Mouse (Mus musculus) midbrain, embryonic 13.5 days (tissue): Measurements from ENCODE around the gene Obsl1. TPM values are rescaled to one million over a fixed set of nuclear protein-coding genes. Genes with fewer than 3 reads are reported as not detected.

Experiments used
- ATAC-seq: fragments of 200-750 bp; cut with Nextera tagmentation; 2 replicates; pipeline ENCODE4 v1.8.0; 2017; ENCODE audit warnings: mild to moderate bottlenecking, moderate TSS enrichment, moderate library complexity
- H3K27ac ChIP-seq: fragments of 300-500 bp; sonication (generic); 2 replicates; pipeline ENCODE4 v1.5.1; 2015; ENCODE audit warnings: inconsistent platforms, mild to moderate bottlenecking, moderate library complexity
- H3K27me3 ChIP-seq: fragments of 300-500 bp; sonication (generic); 2 replicates; pipeline ENCODE4 v1.6.1; 2015; ENCODE audit warnings: mild to moderate bottlenecking, inconsistent platforms
- H3K36me3 ChIP-seq: fragments of 300-500 bp; sonication (generic); 2 replicates; pipeline ENCODE4 v1.6.1; 2015; ENCODE audit warnings: mild to moderate bottlenecking, inconsistent platforms
- H3K4me1 ChIP-seq: fragments of 300-500 bp; sonication (generic); replicated peaks from 2 replicates; pipeline ENCODE4 v1.6.1; 2015; ENCODE audit warnings: inconsistent platforms
- H3K4me2 ChIP-seq: fragments of 300-500 bp; sonication (generic); replicated peaks from 2 replicates; pipeline ENCODE4 v1.6.1; 2015; ENCODE audit warnings: moderate library complexity, mild to moderate bottlenecking, inconsistent platforms
- H3K4me3 ChIP-seq: fragments of 300-500 bp; sonication (generic); replicated peaks from 2 replicates; pipeline ENCODE4 v1.5.1; 2015; ENCODE audit warnings: mild to moderate bottlenecking, inconsistent platforms
- H3K9ac ChIP-seq: fragments of 300-500 bp; sonication (generic); replicated peaks from 2 replicates; pipeline ENCODE4 v1.6.1; 2015; ENCODE audit warnings: mild to moderate bottlenecking, inconsistent platforms
- H3K9me3 ChIP-seq: fragments of 300-500 bp; sonication (generic); 2 replicates; pipeline ENCODE4 v1.6.1; 2016; ENCODE audit warnings: mild to moderate bottlenecking, inconsistent platforms
- WGBS: fragments of 180-500 bp; shearing (Covaris S2); methylation state at CpG from one replicate; pipeline ENCODE4 v1.1.7; 2015; 5-methylcytosine and 5-hydroxymethylcytosine counted together
- polyA plus RNA-seq: library from polyadenylated mRNA; unstranded; fragments of >200 nt; fragmentation: Nextera tagmentation; extraction: Ambion mirVana; gene quantifications from 2 replicates; pipeline ENCODE4 v1.2.1, GENCODE M21; 2015

Gene Obsl1
- polyA plus RNA-seq, 1 experiment from 2014 or later = 25.7 TPM

DNA sequence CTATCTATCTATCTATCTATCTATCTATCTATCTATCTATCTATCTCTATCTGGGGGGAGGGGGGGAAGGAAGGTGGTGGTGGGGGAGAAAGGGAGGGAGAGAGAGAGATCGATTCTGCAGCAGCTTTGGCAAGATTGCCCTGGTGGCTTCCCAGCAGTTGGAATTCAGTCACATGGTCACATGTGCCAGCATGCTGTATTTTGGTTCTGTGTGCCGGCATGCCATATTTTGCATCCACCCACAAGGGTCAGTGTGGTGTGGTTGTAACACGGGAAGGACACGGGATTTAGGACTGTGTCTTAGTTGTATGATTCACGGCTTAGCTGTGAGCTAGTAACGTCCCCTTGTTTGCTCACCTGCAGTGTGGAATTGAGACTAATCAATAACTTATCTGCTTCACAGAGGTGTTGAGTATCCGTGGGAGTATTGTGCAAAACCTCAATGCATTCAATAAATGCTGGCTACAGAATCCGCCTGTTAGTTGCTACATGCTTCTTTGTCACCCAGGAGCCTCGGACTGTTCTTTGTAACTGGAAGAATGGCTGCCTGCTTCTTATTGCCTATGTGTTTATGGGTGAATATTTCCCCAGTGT lies 32.4 kb upstream of the Obsl1 start:
- Histone ChIP-seq H3K36me3 (peaks cover 31% of the 10 kb centered on the region), H3K4me2 (no peak overlapping the region), H3K9me3 (no peaks in the 10 kb centered on the region), H3K4me3 (no peak overlapping the region), H3K27me3 (no peaks in the 10 kb centered on the region), H3K9ac (no peak overlapping the region), H3K4me1 (no peaks in the 10 kb centered on the region), H3K27ac (no peak overlapping the region)
- 84% methylated on average over 9 of the region's 9 CpGs for WGBS
- no peak for ATAC-seq

DNA sequence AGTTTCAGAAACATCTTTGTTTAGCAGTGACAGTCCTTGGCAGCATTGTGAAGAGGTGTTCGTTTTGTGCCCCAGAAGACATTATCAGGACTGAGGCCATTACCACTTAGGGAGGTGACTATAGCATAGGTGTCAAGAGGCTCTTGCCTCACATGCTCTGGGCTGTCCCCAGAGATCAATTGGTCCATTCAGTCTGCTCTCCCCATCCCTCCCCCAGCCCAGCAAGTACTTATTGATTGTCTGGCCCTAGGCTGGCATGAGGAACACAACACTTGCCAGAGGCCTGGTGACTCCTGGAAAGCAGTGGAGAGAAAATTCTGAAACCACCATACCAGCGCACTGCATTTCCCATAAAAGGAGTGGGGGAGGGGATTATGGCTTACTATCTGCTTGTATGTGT lies 31.3 kb upstream of the Obsl1 start:
- H3K36me3 ChIP-seq = peaks cover 42% of the 10 kb centered on the region
- WGBS = 82% methylated on average over 2 of the region's 2 CpGs
- H3K4me3 ChIP-seq = no peak overlapping the region
- no peak overlapping the region for H3K4me2 ChIP-seq
- ATAC-seq = no peak
- H3K27ac ChIP-seq = no peak overlapping the region
- H3K4me1 ChIP-seq = no peaks in the 10 kb centered on the region
- H3K9me3 ChIP-seq = no peaks in the 10 kb centered on the region
- H3K27me3 ChIP-seq = no peaks in the 10 kb centered on the region
- no peak overlapping the region for H3K9ac ChIP-seq

DNA sequence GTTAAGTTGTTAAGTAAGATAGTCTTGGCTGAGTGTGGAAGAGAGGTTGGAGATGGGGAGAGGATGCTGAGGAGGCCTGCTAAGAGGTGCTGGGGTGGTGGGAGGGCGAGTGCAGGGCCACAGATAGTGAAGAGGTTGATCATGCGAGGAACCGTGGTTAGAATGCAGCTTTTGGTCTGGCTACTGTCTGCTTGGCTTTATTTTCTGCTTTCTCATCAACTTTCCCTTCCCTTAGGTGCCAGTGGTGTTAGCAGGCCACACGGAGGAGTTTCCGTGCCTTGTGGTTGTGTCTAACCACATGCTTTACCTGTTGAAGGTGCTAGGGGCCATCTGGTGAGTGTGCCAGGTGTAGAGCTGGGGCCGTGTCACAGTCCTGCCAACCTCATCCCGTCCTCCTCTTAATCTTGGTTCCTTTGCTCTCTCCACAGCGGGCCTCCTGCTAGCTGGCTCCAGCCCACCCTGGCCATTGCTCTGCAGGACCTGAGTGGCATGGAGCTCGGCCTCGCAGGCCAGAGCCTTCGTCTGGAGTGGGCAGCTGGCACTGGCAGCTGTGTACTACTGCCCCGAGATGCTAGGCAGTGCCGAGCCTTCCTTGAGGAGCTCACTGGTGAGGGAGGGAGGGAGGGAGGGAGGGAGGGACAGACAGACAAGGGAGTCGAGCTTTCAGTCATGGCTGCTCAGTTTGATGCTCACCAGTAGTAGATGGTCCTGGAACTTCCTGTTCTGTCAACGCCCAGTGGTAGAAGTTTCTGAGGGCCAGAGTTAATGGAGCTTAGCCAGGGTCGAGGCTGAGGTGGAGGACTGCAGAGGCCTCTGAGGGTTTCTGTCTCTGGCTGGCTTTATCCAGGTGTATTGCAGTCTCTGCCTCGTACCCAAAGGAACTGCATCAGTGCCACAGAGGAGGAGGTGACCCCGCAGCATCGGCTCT lies 27.3 kb upstream of the Obsl1 start:
- no peaks in the 10 kb centered on the region for H3K27me3 ChIP-seq
- H3K4me1 ChIP-seq = no peaks in the 10 kb centered on the region
- H3K27ac ChIP-seq = no peak overlapping the region
- no peaks in the 10 kb centered on the region for H3K9me3 ChIP-seq
- WGBS = 88% methylated on average over 19 of the region's 19 CpGs
- peaks cover 79% of the 10 kb centered on the region for H3K36me3 ChIP-seq
- H3K9ac ChIP-seq = no peak overlapping the region
- H3K4me2 ChIP-seq = no peak overlapping the region
- no peak overlapping the region for H3K4me3 ChIP-seq
- no peak for ATAC-seq

DNA sequence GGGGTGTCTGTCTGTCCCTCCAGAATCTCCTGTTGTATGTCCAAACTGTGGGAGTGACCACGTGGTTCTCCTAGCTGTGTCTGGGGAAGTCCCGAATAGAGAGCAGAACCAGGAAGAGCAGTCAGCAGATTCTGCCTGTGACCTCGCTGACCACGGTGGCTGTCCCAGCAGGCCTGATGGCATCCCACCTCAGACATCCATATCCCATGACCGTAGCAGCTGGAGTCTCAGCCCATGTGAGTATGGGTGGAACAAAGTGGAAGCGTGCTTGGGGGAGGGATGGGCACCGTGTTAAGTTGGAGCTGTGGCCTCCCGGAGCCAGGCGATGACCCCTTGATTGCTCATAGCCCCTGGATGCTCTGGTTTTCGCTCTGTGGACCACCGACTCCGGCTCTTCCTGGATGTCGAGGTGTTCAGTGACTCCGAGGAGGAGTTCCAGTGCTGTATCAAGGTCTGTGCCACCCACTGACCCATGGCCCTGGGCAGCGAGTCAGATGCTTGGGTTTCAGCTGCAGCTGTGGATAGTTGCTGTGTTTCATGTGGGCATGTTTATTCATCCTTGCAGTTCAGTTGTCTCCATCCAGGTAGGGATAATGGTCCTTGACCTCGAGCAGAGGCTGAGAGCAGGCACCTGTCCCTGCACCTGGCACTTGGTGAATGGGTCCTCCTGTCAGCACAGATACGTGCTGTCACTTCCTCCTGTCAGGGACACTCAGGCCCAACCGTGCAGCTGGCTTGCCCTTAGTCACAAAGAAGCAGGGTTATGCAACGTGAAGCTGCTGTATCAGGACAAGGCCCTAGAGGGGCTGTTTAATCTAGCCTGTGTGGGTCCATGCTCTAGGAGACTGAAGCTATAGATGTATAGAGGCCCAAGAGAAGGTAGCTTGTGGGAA lies 26.3 kb upstream of the Obsl1 start:
- no peak overlapping the region for H3K4me3 ChIP-seq
- H3K9me3 ChIP-seq = no peaks in the 10 kb centered on the region
- H3K9ac ChIP-seq = no peak overlapping the region
- WGBS = 93% methylated on average over 19 of the region's 19 CpGs
- no peaks in the 10 kb centered on the region for H3K27me3 ChIP-seq
- no peak for ATAC-seq
- H3K27ac ChIP-seq = no peak overlapping the region
- peaks cover 87% of the 10 kb centered on the region for H3K36me3 ChIP-seq
- no peak overlapping the region for H3K4me2 ChIP-seq
- H3K4me1 ChIP-seq = no peaks in the 10 kb centered on the region

DNA sequence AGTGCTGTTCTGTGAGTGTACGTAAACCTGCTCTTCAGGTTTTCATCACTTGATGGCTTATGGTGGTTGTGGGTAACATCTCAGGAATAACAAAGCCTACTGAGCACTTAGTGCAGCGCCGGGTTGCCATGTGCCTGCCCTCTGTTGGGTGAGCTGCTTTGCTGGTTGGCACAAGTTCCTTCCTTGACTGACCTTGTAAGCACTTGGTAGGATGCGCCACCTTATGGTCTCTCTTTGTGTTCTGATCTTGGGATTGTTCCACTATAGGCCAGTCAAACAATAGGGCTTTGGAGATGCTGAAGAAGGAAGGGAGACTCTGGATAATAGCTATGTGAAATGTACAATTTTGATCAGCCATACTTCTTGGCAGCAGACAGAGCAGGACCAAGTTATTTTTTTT lies 24.3 kb upstream of the Obsl1 start:
- peaks cover 94% of the 10 kb centered on the region for H3K36me3 ChIP-seq

DNA sequence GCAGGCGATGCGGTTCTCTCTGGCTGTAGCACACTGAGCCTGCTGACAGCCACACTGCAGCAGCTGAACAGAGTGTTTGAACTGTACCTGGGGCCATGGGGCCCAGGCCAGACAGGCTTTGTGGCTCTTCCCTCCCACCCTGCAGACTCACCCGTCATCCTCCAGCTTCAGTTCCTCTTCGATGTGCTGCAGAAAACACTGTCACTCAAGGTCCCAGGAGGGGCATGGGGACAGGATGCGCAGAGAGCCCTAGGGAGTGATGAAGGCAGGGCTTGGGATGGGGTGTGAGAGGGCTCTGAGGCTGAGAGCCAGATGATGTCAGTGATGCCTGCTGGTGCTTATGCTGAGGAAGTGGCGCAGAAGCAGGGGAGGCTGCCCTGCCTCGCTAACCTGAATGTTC lies 18.4 kb upstream of the Obsl1 start:
- Histone ChIP-seq H3K36me3 (peaks cover 47% of the 10 kb centered on the region), H3K4me3 (no peak overlapping the region), H3K27ac (no peak overlapping the region), H3K9me3 (no peaks in the 10 kb centered on the region), H3K9ac (0 out of 2 replicates have a peak overlapping the region, but pooled peaks have one; percentile 20), H3K4me1 (peaks cover 12% of the 10 kb centered on the region), H3K4me2 (no peak overlapping the region), H3K27me3 (no peaks in the 10 kb centered on the region)
- ATAC-seq = no peak
- WGBS = 90% methylated on average over 7 of the region's 7 CpGs

More for the DNA sequence above, 24.3 kb upstream of the Obsl1 start:
- ATAC-seq = no peak
- Histone ChIP-seq H3K4me1 (no peaks in the 10 kb centered on the region), H3K4me2 (no peak overlapping the region), H3K9me3 (no peaks in the 10 kb centered on the region), H3K9ac (no peak overlapping the region), H3K27me3 (no peaks in the 10 kb centered on the region), H3K4me3 (no peak overlapping the region), H3K27ac (no peak overlapping the region)
- 83% methylated on average over 4 of the region's 4 CpGs for WGBS

DNA sequence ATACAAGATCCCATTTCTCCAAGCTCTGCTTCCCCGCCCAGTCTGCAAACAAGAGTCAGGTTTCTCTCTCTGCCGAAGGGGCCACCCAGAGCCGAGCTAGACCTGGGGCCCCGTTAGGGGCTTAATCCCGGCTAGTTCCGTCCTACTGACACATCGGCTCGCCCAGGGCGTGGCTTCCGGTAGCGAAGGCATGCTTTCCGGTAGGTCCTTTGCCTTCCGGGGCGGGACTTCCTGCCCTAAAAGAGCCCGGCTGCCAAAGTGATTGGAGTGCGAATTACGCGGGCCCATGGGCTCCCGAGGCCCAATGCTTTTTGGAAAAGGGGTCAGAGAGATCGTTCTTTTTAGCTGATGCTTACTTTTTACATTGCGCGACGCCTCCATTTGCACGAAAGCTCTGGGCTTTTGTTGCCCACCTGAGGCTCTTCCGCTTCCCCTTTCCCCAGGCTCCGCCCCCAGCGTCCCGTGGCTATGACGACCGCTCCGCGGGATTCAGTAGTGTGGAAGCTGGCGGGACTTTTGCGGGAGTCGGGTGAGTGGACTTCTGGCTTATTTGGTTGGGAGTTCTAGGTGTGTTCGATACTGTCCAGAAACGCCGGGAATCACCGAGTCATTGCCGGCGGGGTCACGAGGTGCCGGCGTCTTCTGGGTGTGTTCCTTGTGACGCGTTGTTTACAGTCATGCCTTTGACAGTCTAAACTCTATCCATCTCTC lies 15.2 kb upstream of the Obsl1 start, which contains the start of gene Stk11ip:
Stk11ip (plus strand) TSS at position 209 of the 711 bp plus-strand sequence.
- Histone ChIP-seq H3K4me2 (peak within 1 kb of the TSS; percentile 77), H3K4me1 (peaks cover 12% of the 10 kb centered on the region), H3K36me3 (peaks cover 15% of the 10 kb centered on the region), H3K9ac (peak within 1 kb of the TSS; percentile 58), H3K27me3 (no peaks in the 10 kb centered on the region), H3K9me3 (no peaks in the 10 kb centered on the region), H3K27ac (peak within 1 kb of the TSS; percentile 90), H3K4me3 (peak within 1 kb of the TSS; percentile 70)
- peak; percentile 98 for ATAC-seq
- WGBS = under 1% methylated on average over 46 of the region's 46 CpGs

DNA sequence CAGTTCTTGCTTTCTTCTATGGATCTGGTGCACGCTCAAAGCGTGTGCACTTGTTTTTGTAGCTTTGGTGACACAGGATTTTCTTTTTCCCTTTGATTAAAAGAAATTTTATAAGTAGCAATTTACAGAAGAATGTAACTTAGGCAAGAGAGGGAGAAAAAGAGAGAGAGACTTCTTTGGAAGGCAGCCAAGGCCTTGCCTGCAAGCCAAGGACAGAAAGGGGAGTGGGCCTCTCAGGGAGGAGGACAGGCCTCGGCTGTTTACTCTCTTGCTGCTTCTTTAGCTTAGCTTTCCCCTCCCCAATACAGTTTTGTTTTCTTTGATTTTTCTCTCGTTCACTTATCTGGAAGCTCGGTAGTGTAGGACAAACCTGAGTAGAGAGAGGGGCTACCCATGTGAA lies 13.3 kb upstream of the Obsl1 start:
- Histone ChIP-seq H3K4me1 (peaks cover 12% of the 10 kb centered on the region), H3K27me3 (no peaks in the 10 kb centered on the region), H3K9ac (no peak overlapping the region), H3K36me3 (no peaks in the 10 kb centered on the region), H3K4me3 (no peak overlapping the region), H3K9me3 (no peaks in the 10 kb centered on the region), H3K27ac (0 out of 2 replicates have a peak overlapping the region, but pooled peaks have one; percentile 11), H3K4me2 (no peak overlapping the region)
- WGBS = 81% methylated on average over 5 of the region's 5 CpGs
- no peak for ATAC-seq

DNA sequence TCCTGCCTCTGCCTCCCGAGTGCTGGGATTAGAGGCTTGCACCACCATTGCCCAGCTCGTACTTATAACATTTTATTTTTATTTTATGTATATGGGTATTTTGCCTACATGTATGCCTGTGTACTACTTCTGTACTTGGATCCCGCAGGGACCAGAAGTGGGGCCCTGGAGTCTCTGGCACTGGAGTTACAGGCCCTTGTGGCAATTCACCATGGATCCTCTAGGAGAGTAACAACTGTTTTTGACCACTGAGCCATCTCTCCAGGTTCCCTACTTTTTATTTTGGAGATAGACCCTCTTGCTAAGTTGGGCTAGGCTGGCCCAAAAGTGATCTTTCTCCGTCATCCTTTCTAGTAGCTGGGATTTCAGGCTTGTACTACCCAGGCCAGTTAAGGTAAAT lies 12.2 kb upstream of the Obsl1 start:
- H3K9ac ChIP-seq = no peak overlapping the region
- H3K9me3 ChIP-seq = no peaks in the 10 kb centered on the region
- H3K36me3 ChIP-seq = no peaks in the 10 kb centered on the region
- 96% methylated on average over 4 of the region's 4 CpGs for WGBS
- no peak for ATAC-seq
- H3K4me1 ChIP-seq = peaks cover 12% of the 10 kb centered on the region
- H3K27me3 ChIP-seq = no peaks in the 10 kb centered on the region
- H3K4me3 ChIP-seq = no peak overlapping the region
- no peak overlapping the region for H3K27ac ChIP-seq
- H3K4me2 ChIP-seq = no peak overlapping the region

DNA sequence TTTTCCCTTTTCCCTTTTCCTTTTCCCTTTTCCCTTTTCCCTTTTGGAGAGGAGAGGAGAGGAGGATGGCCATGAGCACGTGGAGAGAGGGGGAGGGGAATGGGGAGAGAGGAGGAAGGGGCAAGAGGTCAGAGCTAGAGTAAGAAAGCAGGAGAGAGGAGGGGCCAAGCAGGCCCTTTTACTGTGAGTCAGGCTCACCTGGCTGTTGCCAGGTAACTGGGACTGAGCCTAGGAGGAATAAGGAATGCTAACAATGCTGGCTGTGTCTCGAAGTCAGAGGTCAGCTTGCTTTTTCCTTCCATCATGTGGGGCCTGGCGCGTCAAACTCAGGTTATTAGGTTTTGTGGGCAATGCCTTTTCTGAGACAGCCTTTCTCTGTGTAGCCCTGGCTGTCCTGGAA lies 11.7 kb upstream of the Obsl1 start:
- H3K9ac ChIP-seq = no peak overlapping the region
- no peaks in the 10 kb centered on the region for H3K9me3 ChIP-seq
- H3K27ac ChIP-seq = no peak overlapping the region
- peaks cover 12% of the 10 kb centered on the region for H3K4me1 ChIP-seq
- 72% methylated on average over 3 of the region's 4 CpGs for WGBS
- H3K36me3 ChIP-seq = no peaks in the 10 kb centered on the region
- H3K4me3 ChIP-seq = no peak overlapping the region
- ATAC-seq = no peak
- no peaks in the 10 kb centered on the region for H3K27me3 ChIP-seq
- H3K4me2 ChIP-seq = no peak overlapping the region

DNA sequence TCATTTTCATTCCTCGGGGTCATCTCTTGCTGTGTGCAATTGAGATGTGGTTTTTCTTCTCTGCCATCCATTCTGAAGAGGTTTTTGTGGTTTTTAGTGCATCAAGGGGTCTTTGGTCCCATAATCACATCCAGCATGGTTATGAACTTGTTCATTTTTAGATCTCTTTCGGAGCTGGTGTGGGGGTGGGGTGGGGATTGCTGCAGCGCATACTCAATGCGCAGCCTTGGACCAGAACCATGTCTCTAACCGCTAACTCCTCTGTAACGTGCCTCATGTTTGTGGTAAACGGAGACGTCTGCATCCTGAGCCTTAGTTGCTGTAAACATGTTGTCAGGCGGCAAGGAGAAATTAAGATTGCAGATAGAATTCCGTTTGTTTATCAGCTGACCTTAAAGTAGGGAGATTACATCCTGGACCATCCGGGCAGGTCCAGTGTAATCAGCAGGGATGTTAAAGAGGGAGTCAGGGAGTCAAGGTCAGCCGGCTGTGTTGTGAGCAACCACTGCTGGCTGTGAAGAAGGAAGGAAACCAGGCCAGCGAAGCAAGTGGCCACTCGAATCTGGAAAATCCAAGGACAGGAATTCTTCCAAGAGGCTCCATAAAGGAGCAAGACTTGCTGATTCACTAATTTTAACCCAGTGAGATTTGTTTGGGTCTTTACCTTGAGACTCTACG lies 10.6 kb upstream of the Obsl1 start:
- Histone ChIP-seq H3K4me2 (no peak overlapping the region), H3K4me1 (peaks cover 4% of the 10 kb centered on the region), H3K4me3 (no peak overlapping the region), H3K9ac (no peak overlapping the region), H3K27me3 (no peaks in the 10 kb centered on the region), H3K36me3 (no peaks in the 10 kb centered on the region), H3K27ac (no peak overlapping the region), H3K9me3 (no peaks in the 10 kb centered on the region)
- no peak for ATAC-seq
- 80% methylated on average over 15 of the region's 15 CpGs for WGBS
